Mouse (Mus musculus) heart, postnatal 0 days (tissue): ENCODE measurements around the gene Thnsl2. TPM values are rescaled to one million over a fixed set of nuclear protein-coding genes. Genes with fewer than 3 reads are reported as not detected.

Experiments
- ATAC-seq: fragments of 200-750 bp; cut with Nextera tagmentation; 2 replicates; pipeline ENCODE4 v1.8.0; 2017; ENCODE audit warnings: low read depth, moderate number of reproducible peaks, moderate library complexity; ENCODE audit not compliant: insufficient read depth
- DNase-seq: peaks from one replicate; pipeline ENCODE4 v3.0.0-alpha.2; 2016; ENCODE audit warnings: low spot score
- H3K27ac ChIP-seq: fragments of 300-500 bp; sonication (generic); 2 replicates; pipeline ENCODE4 v1.5.1; 2014; ENCODE audit warnings: low read depth, mild to moderate bottlenecking
- H3K27me3 ChIP-seq: fragments of 300-500 bp; sonication (generic); 2 replicates; pipeline ENCODE4 v1.6.1; 2014; ENCODE audit warnings: low read length, mixed read lengths; ENCODE audit not compliant: control insufficient read depth, insufficient read depth
- H3K36me3 ChIP-seq: fragments of 300-500 bp; sonication (generic); replicated peaks from 2 replicates; pipeline ENCODE4 v1.6.1; 2014; ENCODE audit warnings: low read length, mixed read lengths; ENCODE audit not compliant: control insufficient read depth, insufficient read depth
- H3K4me1 ChIP-seq: fragments of 300-500 bp; sonication (generic); 2 replicates; pipeline ENCODE4 v1.6.1; 2014; ENCODE audit warnings: antibody characterized with exemption; ENCODE audit not compliant: control insufficient read depth, insufficient read depth
- H3K4me2 ChIP-seq: fragments of 300-500 bp; sonication (generic); 2 replicates; pipeline ENCODE4 v1.6.1; 2014; ENCODE audit warnings: low read depth, mild to moderate bottlenecking, low read length, moderate library complexity
- H3K4me3 ChIP-seq: fragments of 300-500 bp; sonication (generic); 2 replicates; pipeline ENCODE4 v1.5.1; 2014; ENCODE audit warnings: low read depth, low read length
- H3K9ac ChIP-seq: fragments of 300-500 bp; sonication (generic); replicated peaks from 2 replicates; pipeline ENCODE4 v1.6.1; 2014; ENCODE audit warnings: low read depth, low read length, mixed read lengths
- H3K9me3 ChIP-seq: fragments of 300-500 bp; sonication (generic); replicated peaks from 2 replicates; pipeline ENCODE4 v1.6.1; 2016; ENCODE audit warnings: low read length; ENCODE audit not compliant: control insufficient read depth
- CTCF ChIP-seq: IDR thresholded peaks from 2 replicates; pipeline ENCODE4 v1.5.1; 2016; ENCODE audit warnings: antibody characterized with exemption, control low read depth, low read depth
- EP300 ChIP-seq: IDR thresholded peaks from 2 replicates; pipeline ENCODE4 v1.6.1; 2016; ENCODE audit warnings: antibody characterized with exemption, low read depth
- WGBS: fragments of 180-500 bp; shearing (Covaris S2); extraction: QIAGEN DNeasy Blood & Tissue Kit; methylation state at CpG from one replicate; pipeline ENCODE4 v1.1.7; 2014; 5-methylcytosine and 5-hydroxymethylcytosine counted together
- polyA plus RNA-seq: library from polyadenylated mRNA; unstranded; fragments of >200 nt; fragmentation: Nextera tagmentation; extraction: Ambion mirVana; gene quantifications from 2 replicates; pipeline ENCODE4 v1.2.1, GENCODE M21; 2015
- total RNA-seq: library from RNA; depleted of rRNA; stranded (reverse); fragments of >200 nt; gene quantifications from 2 replicates; pipeline ENCODE4 v1.2.3, GENCODE M21; 2014; ENCODE audit warnings: low replicate concordance

Gene Thnsl2
- total and polyA plus RNA-seq, 2 experiments from 2014 or later, result 6.9 to 11.1 TPM

DNA sequence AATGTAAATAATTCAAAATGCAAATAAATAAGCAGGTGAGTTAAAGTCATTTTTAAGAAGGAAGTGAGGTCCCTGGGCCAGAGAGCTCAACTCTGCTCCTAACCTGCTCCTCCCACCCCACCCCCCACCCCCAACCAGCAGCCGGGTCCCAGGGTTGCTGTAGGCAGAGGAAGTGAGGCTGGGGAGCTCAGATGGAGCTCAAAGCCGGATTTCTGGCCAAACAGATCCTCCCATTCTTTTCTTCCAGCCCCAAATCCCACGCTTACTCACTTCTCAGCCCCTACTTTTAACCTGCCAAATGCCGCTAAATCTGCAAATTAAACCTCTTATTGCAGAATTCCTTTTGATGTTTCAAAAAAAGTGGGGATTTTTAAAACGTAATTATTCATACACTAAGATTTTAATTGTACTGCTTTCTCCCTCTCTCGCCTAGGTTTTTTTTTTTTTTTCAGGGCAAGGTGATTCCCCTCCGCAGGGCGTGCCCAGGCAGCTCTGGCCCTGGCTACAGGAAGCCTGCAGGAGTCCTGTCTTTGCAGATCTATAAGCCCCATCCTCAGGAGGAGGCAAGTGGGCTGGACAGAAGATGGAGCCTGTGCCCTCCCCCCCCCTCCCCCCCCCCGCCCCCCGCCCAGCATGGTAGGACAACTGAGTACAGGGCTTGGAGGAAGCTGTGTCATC is 24.5 kb downstream of the Thnsl2 start:
- Histone ChIP-seq H3K27ac (no peak overlapping the region), H3K9me3 (no peaks in the 10 kb centered on the region), H3K9ac (no peak overlapping the region)

DNA sequence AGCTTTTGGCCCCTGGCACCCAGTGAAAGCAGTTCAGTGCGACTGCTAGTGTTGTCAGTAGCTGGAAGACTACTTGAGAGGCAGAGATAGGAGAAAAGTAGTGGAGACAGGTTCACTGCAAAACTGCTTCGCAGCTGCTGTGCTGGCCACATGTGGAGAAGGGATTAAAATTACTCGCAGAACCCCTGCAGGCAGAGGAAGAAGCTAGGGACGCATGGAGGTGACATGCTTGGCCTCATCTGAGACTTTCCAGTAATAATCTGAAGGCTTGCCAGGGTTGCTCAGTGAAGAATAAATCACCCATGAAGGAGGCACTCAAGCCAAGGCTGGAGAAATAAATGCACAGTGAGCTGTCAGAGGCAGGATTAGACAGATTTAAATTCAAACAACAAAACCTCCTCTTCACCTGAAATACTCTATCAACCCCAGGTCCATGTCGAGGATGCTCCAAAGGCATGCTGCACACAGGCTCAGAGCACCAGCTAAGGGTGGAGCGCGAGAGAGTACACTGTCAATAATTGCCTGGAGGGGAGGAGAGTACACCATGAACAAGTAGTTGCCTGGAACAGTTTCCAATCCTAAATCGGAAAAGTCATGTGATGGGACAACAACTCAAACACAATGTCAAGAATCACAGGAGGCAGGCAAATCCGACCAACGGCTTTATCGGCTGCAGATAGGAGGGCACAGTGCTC is 32.7 kb downstream of the Thnsl2 start:
- Histone ChIP-seq H3K4me3 (no peak overlapping the region), H3K9me3 (no peaks in the 10 kb centered on the region), H3K36me3 (no peaks in the 10 kb centered on the region), H3K4me1 (no peaks in the 10 kb centered on the region; the same call in 1 of the 2 replicates), H3K27ac (no peak overlapping the region), H3K27me3 (no peaks in the 10 kb centered on the region), H3K9ac (no peak overlapping the region), H3K4me2 (no peak overlapping the region)
- no peak for ATAC-seq
- no peak for TF ChIP-seq EP300
- no peak for TF ChIP-seq CTCF
- DNase-seq, result no peak
- 55% methylated on average over 11 of the region's 11 CpGs for WGBS

More for the DNA sequence above, 24.5 kb downstream of the Thnsl2 start:
- H3K36me3 ChIP-seq, result no peaks in the 10 kb centered on the region
- H3K4me3 ChIP-seq, result no peak overlapping the region
- TF ChIP-seq EP300, result no peak
- no peak for TF ChIP-seq CTCF
- ATAC-seq (no peak), DNase-seq (no peak)
- no peak overlapping the region for H3K4me2 ChIP-seq
- no peaks in the 10 kb centered on the region for H3K4me1 ChIP-seq
- no peaks in the 10 kb centered on the region for H3K27me3 ChIP-seq
- WGBS, result 29% methylated on average over 8 of the region's 10 CpGs

DNA sequence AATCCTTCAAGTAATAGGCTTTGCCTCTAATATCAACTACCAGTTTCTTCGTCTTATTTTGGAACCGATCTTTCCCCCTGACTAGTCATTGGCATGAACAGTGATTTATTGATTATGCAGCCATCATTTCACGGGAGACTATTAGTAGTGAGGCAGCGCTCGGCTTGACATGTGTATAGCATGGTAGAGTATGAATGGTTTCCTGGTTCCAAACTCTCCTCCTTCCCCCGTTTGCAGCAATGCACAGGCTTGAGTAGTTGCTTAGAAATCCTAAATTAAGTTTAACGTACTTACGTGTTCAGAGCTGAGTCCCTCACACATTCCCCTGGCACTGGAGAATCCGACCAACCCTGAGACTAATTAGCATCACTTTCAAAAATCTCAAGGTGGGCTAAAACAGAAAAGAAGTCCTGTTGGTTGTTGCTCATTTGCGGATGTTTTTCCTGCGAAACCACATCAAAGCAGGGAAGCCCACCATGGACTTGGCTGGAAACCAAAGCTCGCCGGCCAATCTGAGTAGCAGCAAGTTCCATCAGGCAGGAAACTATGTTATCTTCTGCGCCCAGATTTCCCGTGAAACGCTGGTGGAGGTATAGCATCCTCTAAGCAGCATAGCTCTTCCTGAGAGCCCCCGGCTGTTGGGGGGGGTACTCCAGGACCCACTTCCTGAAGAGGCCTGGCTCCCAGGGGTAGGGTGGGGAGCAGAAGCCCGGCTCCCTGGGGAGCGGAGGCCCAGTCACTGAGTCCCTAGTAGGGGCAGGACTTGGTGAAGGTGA is 37.9 kb downstream of the Thnsl2 start:
- H3K4me2 ChIP-seq, result peak overlapping the region; percentile 20; the same call in 1 of the 2 replicates
- no peak overlapping the region for H3K4me3 ChIP-seq
- DNase-seq (peak; percentile 23), ATAC-seq (peak; percentile 70)
- H3K4me1 ChIP-seq, result no peaks in the 10 kb centered on the region
- H3K9ac ChIP-seq, result no peak overlapping the region
- 52% methylated on average over 19 of the region's 19 CpGs for WGBS
- no peaks in the 10 kb centered on the region for H3K36me3 ChIP-seq
- H3K9me3 ChIP-seq, result no peaks in the 10 kb centered on the region
- TF ChIP-seq EP300, result peak; percentile 61; the same call in 1 of the 2 replicates
- TF ChIP-seq CTCF, result no peak
- peak overlapping the region; percentile 47 for H3K27ac ChIP-seq
- no peaks in the 10 kb centered on the region for H3K27me3 ChIP-seq

DNA sequence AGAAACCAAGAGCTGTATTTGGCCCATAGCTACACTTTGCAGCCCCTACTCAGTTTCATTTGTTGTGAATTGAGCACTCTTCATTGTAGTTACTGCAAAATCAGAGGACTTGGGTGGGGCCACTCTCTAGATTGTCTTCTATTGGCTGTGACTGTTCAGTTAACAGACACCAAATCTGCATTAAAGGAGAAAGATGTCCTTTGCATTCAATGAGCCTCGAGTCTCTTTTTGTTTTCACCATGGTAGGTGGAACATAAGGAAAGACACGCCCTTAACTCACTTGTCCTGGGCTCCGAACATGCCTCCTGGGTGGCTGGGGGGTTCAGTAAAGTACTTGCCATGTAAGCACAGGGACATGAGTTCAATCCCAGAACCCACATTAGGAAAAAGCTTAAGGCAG is 48.1 kb downstream of the Thnsl2 start:
- WGBS, result 76% methylated on average over 3 of the region's 3 CpGs
- ATAC-seq, result no peak
- H3K9me3 ChIP-seq, result no peaks in the 10 kb centered on the region
- no peaks in the 10 kb centered on the region for H3K36me3 ChIP-seq
- H3K27me3 ChIP-seq, result no peaks in the 10 kb centered on the region
- H3K9ac ChIP-seq, result no peak overlapping the region
- H3K27ac ChIP-seq, result no peak overlapping the region
- TF ChIP-seq CTCF, result no peak
- no peak for TF ChIP-seq EP300
- no peak overlapping the region for H3K4me2 ChIP-seq
- H3K4me3 ChIP-seq, result no peak overlapping the region
- H3K4me1 ChIP-seq, result no peaks in the 10 kb centered on the region
- no peak for DNase-seq

DNA sequence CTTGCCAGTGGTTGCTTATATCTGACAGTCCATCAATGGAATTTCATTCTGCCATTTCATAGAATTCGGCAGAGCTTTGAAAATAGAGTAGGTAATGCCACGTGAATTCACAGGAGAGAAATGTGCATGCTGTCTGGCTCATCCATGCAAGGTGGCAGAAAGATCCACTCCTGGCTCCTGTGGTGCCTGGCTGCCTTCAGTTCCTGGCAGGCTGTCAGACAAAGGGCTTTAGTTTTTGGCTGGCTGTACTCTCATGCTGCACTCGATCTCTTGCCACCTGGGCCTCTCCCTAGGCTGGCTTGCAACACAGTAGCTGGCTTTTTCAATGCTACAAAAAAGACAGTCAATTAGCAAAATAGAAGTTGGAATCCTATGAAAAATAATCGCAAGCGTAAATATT is 49.5 kb downstream of the Thnsl2 start:
- H3K27me3 ChIP-seq, result no peaks in the 10 kb centered on the region
- no peaks in the 10 kb centered on the region for H3K36me3 ChIP-seq
- no peaks in the 10 kb centered on the region for H3K9me3 ChIP-seq
- H3K4me1 ChIP-seq, result no peaks in the 10 kb centered on the region
- no peak overlapping the region for H3K4me2 ChIP-seq
- ATAC-seq (no peak), DNase-seq (no peak)
- TF ChIP-seq CTCF, result no peak
- no peak for TF ChIP-seq EP300
- H3K27ac ChIP-seq, result no peak overlapping the region
- H3K9ac ChIP-seq, result no peak overlapping the region
- 63% methylated on average over 5 of the region's 5 CpGs for WGBS
- H3K4me3 ChIP-seq, result no peak overlapping the region
